Mouse (Mus musculus): Measurements from ENCODE around the gene Olfml2b.

- no peak for TF ChIP-seq POLR2A (IDR thresholded peaks at IDR 0.05; ENCODE audit: insufficient read depth, low read length)
- no peak for TF ChIP-seq CTCF (IDR thresholded peaks at IDR 0.05; ENCODE audit: low read depth, low read length)
- no peak for TF ChIP-seq EP300 (IDR thresholded peaks at IDR 0.05; ENCODE audit: insufficient read depth, low read depth, low read length)
Observed at GRCm38 (mm10) chr1:170678861-170679260, 34.5 kb downstream of the Olfml2b start.
